Mouse (Mus musculus): Measurements from ENCODE around the gene Patz1. TPM values are rescaled to one million over a fixed set of nuclear protein-coding genes. Genes with fewer than 3 reads are reported as not detected.

The Patz1 gene
- polyA plus RNA-seq, 1 experiment from 2014 or later, result 51.0 TPM

DNA sequence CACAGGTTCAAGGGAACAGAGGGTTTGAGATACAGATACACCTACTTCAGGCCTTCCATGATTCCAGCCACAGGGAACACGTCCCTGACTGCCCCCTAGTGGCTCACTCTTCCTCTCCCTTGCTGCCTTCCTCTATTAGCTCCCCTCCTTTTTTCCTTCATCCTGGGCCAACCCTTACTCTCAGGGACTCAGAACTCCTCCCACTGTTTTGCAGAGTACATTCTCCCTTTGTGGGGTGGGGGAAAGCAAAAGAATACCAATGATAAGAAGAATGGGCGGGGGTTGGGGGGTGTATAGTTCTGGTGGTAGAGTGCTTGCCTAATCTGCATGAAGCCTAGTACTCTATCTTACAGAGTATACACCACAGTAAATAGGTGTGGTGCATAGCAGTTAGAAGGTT lies 25.5 kb downstream of the Patz1 start:
- Histone ChIP-seq H3K4me3 (replicated peaks; ENCODE audit: low read depth, low read length) (no peak overlapping the region), H3K9ac (ENCODE audit: low read depth, low read length) (no peak overlapping the region), H3K27me3 (ENCODE audit: insufficient read depth, low read length) (no peaks in the 10 kb centered on the region), H3K4me2 (ENCODE audit: low read length) (no peak overlapping the region), H3K27ac (no peak overlapping the region), H3K36me3 (ENCODE audit: insufficient read depth, low read length) (peaks cover 19% of the 10 kb centered on the region), H3K9me3 (replicated peaks; ENCODE audit: low read length) (no peaks in the 10 kb centered on the region), H3K4me1 (replicated peaks; ENCODE audit: insufficient read depth, low read length) (no peaks in the 10 kb centered on the region)
- WGBS, result 34% methylated on average over 2 of the region's 2 CpGs
- ATAC-seq (replicated peaks; ENCODE audit: low FRiP score, low read depth), result peak; percentile 68
- DNase-seq (ENCODE audit: low spot score), result peak; percentile 84
- TF ChIP-seq CTCF (IDR thresholded peaks at IDR 0.05; ENCODE audit: low read depth), result peak; percentile 87

DNA sequence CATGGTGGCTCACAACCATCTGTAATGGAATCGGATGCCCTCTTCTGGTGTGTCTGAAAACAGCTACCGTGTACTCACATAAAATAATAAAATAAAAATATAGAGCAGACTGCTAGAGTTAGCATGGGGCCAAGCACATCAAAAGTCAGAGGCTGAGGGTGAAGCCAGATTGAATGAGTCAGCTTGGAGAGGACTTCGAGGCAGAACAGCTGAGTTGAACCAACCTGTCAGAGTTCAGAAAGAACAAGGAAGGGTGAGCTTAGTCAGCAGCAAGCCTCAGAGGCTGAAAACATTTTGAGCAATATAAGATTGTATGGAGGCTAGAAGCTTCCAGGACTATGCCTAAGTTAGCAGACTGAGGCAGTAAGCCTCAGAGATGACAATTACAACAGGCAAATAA lies 29.6 kb downstream of the Patz1 start:
- no peak overlapping the region for H3K4me3 ChIP-seq (replicated peaks; ENCODE audit: low read depth, low read length)
- no peak overlapping the region for H3K4me2 ChIP-seq (ENCODE audit: low read length)
- H3K9ac ChIP-seq (ENCODE audit: low read depth, low read length), result no peak overlapping the region
- no peak for ATAC-seq (replicated peaks; ENCODE audit: low FRiP score, low read depth)
- H3K36me3 ChIP-seq (ENCODE audit: insufficient read depth, low read length), result no peaks in the 10 kb centered on the region
- no peaks in the 10 kb centered on the region for H3K27me3 ChIP-seq (ENCODE audit: insufficient read depth, low read length)
- no peaks in the 10 kb centered on the region for H3K9me3 ChIP-seq (replicated peaks; ENCODE audit: low read length)
- 82% methylated on average over 3 of the region's 3 CpGs for WGBS
- no peak overlapping the region for H3K27ac ChIP-seq
- no peaks in the 10 kb centered on the region for H3K4me1 ChIP-seq (replicated peaks; ENCODE audit: insufficient read depth, low read length)
- DNase-seq (ENCODE audit: low spot score), result no peak
- TF ChIP-seq CTCF (IDR thresholded peaks at IDR 0.05; ENCODE audit: low read depth), result no peak

DNA sequence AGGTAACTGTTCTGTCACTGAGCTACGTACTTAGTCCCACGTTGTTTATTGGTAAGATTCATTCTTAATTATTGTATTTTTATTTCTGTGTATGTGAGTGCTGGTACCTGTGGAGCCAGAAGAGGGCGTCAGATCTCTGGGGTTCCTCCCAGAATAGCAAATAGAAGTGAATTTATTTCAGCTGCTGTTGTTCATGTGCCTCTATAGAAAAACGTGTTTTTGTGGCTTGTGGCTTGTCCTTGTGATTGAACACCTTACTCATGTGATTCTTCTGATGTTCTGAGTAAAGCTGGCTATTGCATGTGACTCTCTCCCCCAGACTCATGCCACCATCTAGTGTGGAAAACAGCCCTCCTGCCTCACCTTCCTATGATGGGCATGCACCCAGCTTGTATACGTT lies 39.6 kb downstream of the Patz1 start:
- ATAC-seq (replicated peaks; ENCODE audit: low FRiP score, low read depth) (no peak), DNase-seq (ENCODE audit: low spot score) (no peak)
- 74% methylated on average over 5 of the region's 5 CpGs for WGBS
- no peaks in the 10 kb centered on the region for H3K27me3 ChIP-seq (ENCODE audit: insufficient read depth, low read length)
- no peaks in the 10 kb centered on the region for H3K36me3 ChIP-seq (ENCODE audit: insufficient read depth, low read length)
- peaks cover 5% of the 10 kb centered on the region for H3K4me1 ChIP-seq (replicated peaks; ENCODE audit: insufficient read depth, low read length)
- H3K9me3 ChIP-seq (replicated peaks; ENCODE audit: low read length), result no peaks in the 10 kb centered on the region
- TF ChIP-seq CTCF (IDR thresholded peaks at IDR 0.05; ENCODE audit: low read depth), result 0 out of 2 replicates have a peak, but pooled peaks have one; percentile 20
- H3K4me2 ChIP-seq (ENCODE audit: low read length), result no peak overlapping the region
- H3K4me3 ChIP-seq (replicated peaks; ENCODE audit: low read depth, low read length), result no peak overlapping the region
- H3K27ac ChIP-seq, result no peak overlapping the region
- no peak overlapping the region for H3K9ac ChIP-seq (ENCODE audit: low read depth, low read length)

DNA sequence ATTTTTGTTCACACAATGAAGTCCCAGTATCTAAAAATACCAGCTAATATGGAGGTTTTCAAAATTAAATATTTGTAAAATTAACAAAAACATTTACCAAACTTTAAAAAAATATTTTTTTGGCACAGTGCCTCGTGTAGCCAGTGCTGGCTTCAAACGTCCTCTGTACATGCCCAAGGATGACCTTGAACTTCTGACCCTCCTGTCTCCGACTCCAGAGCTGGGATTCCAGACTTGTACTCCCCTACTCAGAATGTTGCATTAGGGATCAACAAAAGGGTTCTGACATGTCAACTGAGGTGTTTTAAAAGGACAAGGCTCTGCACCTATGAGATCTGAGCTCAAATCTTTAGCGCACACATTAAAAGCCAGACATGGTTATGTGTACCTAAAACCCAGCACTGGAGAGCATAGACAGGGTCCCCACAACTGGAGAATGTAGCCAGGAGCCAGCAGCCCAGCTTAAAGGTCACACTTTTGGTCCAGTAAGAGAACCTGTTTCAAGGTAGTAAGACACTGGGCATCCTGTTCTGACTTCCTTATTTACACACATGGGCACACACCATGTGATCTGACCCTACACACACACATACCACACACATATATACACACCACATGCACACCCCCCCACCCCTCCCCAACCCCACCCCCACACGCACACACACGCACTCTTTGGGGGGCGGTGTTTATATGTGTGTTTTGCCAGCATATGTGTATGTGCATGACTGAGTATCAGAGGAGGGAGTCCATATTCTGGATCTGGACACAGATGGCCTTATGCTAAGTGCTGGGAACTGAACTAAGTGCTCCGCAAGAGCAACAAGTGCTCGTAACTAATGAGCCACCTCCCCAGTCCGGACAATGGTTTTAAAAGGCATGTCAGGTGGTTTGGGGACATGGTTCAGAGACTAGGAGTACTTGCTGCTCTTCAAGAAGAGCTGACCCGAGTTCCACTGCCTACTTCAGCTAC lies 40.4 kb downstream of the Patz1 start:
- Histone ChIP-seq H3K27me3 (ENCODE audit: insufficient read depth, low read length) (no peaks in the 10 kb centered on the region), H3K4me2 (ENCODE audit: low read length) (no peak overlapping the region), H3K9ac (ENCODE audit: low read depth, low read length) (no peak overlapping the region), H3K27ac (no peak overlapping the region), H3K4me3 (replicated peaks; ENCODE audit: low read depth, low read length) (no peak overlapping the region), H3K4me1 (replicated peaks; ENCODE audit: insufficient read depth, low read length) (peaks cover 5% of the 10 kb centered on the region), H3K36me3 (ENCODE audit: insufficient read depth, low read length) (no peaks in the 10 kb centered on the region), H3K9me3 (replicated peaks; ENCODE audit: low read length) (no peaks in the 10 kb centered on the region)
- DNase-seq (ENCODE audit: low spot score) (no peak), ATAC-seq (replicated peaks; ENCODE audit: low FRiP score, low read depth) (no peak)
- no peak for TF ChIP-seq CTCF (IDR thresholded peaks at IDR 0.05; ENCODE audit: low read depth)
- 74% methylated on average over 11 of the region's 11 CpGs for WGBS

DNA sequence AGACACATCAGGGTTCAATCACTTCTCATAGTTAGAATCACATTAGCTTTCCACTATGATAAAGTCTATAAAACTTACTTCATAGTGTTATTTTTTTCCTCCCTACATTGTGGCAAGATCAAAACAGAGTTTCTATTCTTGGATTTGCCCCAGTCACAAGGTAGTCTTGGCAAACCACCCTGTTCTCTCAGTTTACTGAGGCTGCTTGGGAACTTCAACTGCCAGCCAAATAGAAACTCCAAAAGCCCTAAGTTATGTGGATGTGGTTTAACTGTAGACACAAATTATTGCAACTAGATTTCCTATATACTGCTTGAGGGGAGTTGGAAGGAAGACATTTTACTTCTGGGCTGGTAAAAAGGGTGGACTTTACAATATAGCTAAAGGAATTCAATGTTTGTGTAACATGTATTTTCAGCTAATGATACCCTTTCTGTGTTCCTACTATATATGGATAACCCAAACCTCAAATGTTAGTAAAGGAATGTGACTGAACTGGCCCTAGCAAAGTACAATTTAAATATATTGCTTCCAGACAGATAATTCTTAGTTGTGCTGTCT lies 41.3 kb downstream of the Patz1 start, which contains the start of gene Pik3ip1:
Gene Pik3ip1 (plus strand): TSS at position 511 of the 561 bp plus-strand sequence.
- DNase-seq (ENCODE audit: low spot score) (peak; percentile 10), ATAC-seq (replicated peaks; ENCODE audit: low FRiP score, low read depth) (no peak)

DNA sequence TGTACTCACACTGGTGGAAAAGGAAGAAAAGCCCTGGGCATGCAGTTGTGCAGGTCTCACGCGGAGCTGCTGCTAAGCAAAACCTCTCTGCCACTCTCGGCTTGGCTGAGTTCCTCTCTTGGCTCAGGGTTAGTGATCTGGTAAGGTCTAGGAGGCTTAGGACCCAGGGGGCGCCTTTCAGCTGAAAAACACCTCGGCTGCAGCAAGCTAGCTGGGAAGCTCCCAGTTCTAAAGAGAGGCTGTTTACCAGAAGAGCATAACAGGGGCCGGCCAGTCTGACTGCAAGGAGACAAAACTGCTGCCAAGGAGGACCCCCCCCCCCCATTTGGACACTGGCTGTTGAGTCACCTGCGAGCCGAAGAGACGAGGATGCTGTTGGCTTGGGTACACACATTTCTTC lies 41.9 kb downstream of the Patz1 start:
- Histone ChIP-seq H3K27ac (peak overlapping the region; percentile 74), H3K9me3 (replicated peaks; ENCODE audit: low read length) (no peaks in the 10 kb centered on the region), H3K4me3 (replicated peaks; ENCODE audit: low read depth, low read length) (peak overlapping the region; percentile 44), H3K9ac (ENCODE audit: low read depth, low read length) (peak overlapping the region; percentile 65), H3K4me1 (replicated peaks; ENCODE audit: insufficient read depth, low read length) (peaks cover 5% of the 10 kb centered on the region), H3K36me3 (ENCODE audit: insufficient read depth, low read length) (no peaks in the 10 kb centered on the region), H3K4me2 (ENCODE audit: low read length) (peak overlapping the region; percentile 94), H3K27me3 (ENCODE audit: insufficient read depth, low read length) (no peaks in the 10 kb centered on the region)
- DNase-seq (ENCODE audit: low spot score) (peak; percentile 93), ATAC-seq (replicated peaks; ENCODE audit: low FRiP score, low read depth) (peak; percentile 29; the same call in 1 of the 2 replicates)
- TF ChIP-seq CTCF (IDR thresholded peaks at IDR 0.05; ENCODE audit: low read depth), result peak; percentile 63
- WGBS, result under 1% methylated on average over 9 of the region's 9 CpGs

More for the DNA sequence above, 41.3 kb downstream of the Patz1 start, which contains the start of gene Pik3ip1:
- Histone ChIP-seq H3K4me2 (ENCODE audit: low read length) (peak within 1 kb of the TSS; percentile 94), H3K4me3 (replicated peaks; ENCODE audit: low read depth, low read length) (peak within 1 kb of the TSS; percentile 44), H3K4me1 (replicated peaks; ENCODE audit: insufficient read depth, low read length) (peaks cover 5% of the 10 kb centered on the region), H3K9me3 (replicated peaks; ENCODE audit: low read length) (no peaks in the 10 kb centered on the region), H3K36me3 (ENCODE audit: insufficient read depth, low read length) (no peaks in the 10 kb centered on the region), H3K9ac (ENCODE audit: low read depth, low read length) (peak within 1 kb of the TSS; percentile 65), H3K27me3 (ENCODE audit: insufficient read depth, low read length) (no peaks in the 10 kb centered on the region), H3K27ac (peak within 1 kb of the TSS; percentile 74)
- TF ChIP-seq CTCF (IDR thresholded peaks at IDR 0.05; ENCODE audit: low read depth), result no peak

Measured in kidney, postnatal 0 days (tissue).